Mouse (Mus musculus) NIH3T3 (cell line): ENCODE data around the gene 4930469K13Rik.

ENCODE experiments used
- DNase-seq: peaks from one replicate; pipeline ENCODE4 v3.0.0-alpha.2; 2012; ENCODE audit warnings: low read depth

The 4930469K13Rik gene

GRCm38 (mm10) chr11:33938561-33939274 lies 159.6 kb downstream of the 4930469K13Rik start:
- no peak for DNase-seq

- DNase-seq: no peak
Measured at GRCm38 (mm10) chr11:33937641-33938040, 160.7 kb downstream of the 4930469K13Rik start.

GRCm38 (mm10) chr11:33934286-33934685 lies 164.1 kb downstream of the 4930469K13Rik start:
- no peak for DNase-seq

GRCm38 (mm10) chr11:33932386-33933111 lies 165.8 kb downstream of the 4930469K13Rik start:
- no peak for DNase-seq

- DNase-seq: no peak
Measured at GRCm38 (mm10) chr11:33931836-33932385, 166.4 kb downstream of the 4930469K13Rik start.

GRCm38 (mm10) chr11:33929412-33929811 lies 168.9 kb downstream of the 4930469K13Rik start:
- no peak for DNase-seq

- DNase-seq: peak; percentile 16
Measured at GRCm38 (mm10) chr11:33928658-33929057, 169.7 kb downstream of the 4930469K13Rik start.

- no peak for DNase-seq
Measured at GRCm38 (mm10) chr11:33927836-33928235, 170.5 kb downstream of the 4930469K13Rik start.

- DNase-seq: no peak
Measured at GRCm38 (mm10) chr11:33927321-33927720, 171.0 kb downstream of the 4930469K13Rik start.

GRCm38 (mm10) chr11:33926551-33926950 lies 171.8 kb downstream of the 4930469K13Rik start:
- DNase-seq: no peak

GRCm38 (mm10) chr11:33925778-33926177 lies 172.6 kb downstream of the 4930469K13Rik start:
- no peak for DNase-seq
